Mouse (Mus musculus): ENCODE results near the gene Nupl1. TPM values are rescaled to one million over a fixed set of nuclear protein-coding genes. Genes with fewer than 3 reads are reported as not detected.

Gene Nupl1
- polyA plus RNA-seq, 1 experiment from 2014 or later = not detected

DNA sequence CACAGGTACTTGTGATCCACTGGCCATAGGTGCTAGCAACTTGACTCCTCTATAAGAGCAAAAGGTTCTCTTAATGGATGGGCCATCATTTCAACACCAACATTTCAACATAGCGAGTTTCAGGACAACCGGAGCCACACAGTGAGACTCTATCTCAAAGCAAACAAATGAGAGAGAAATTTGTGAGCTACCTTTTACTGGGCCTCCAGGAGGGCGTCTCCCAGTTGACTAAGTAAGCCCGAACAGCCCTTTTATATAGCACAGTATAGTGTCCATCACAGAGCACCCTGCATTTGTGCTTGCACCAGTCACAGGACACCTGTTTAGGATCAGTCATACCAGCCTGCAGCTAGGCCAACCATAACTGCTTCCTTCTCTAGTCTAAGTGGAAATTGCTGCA is 5.9 kb upstream of the Nupl1 start:
- no peaks in the 10 kb centered on the region for H3K36me3 ChIP-seq (ENCODE audit: inconsistent target)
- 92% methylated on average over 4 of the region's 4 CpGs for WGBS (ENCODE audit: missing documents)
- H3K4me3 ChIP-seq (ENCODE audit: inconsistent target) = no peak overlapping the region
- no peaks in the 10 kb centered on the region for H3K79me2 ChIP-seq (ENCODE audit: inconsistent target)
- H3K27ac ChIP-seq = no peak overlapping the region

DNA sequence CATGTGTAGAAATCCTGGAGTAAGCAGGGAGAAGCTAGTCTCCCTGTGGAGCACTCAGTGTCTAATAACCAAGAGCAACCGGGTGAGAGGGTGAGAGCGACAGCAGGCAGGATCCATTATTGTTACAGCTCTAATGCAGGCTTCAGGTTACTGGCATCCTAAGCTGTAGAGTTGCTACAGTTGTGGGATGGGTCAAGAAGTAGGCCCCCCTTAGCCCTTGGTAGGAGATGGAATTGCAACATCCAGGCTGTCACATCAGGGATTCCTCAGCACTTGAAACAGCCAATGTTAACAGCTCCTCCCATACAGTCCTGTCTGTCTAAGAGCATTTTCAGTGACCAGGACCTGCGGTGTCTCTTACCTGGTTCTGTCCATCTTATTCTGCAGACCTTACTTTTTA is 5.1 kb upstream of the Nupl1 start:
- Histone ChIP-seq H3K79me2 (ENCODE audit: inconsistent target) (no peaks in the 10 kb centered on the region), H3K4me3 (ENCODE audit: inconsistent target) (no peak overlapping the region), H3K27ac (no peak overlapping the region), H3K36me3 (ENCODE audit: inconsistent target) (no peaks in the 10 kb centered on the region)
- 84% methylated on average over 3 of the region's 3 CpGs for WGBS (ENCODE audit: missing documents)

DNA sequence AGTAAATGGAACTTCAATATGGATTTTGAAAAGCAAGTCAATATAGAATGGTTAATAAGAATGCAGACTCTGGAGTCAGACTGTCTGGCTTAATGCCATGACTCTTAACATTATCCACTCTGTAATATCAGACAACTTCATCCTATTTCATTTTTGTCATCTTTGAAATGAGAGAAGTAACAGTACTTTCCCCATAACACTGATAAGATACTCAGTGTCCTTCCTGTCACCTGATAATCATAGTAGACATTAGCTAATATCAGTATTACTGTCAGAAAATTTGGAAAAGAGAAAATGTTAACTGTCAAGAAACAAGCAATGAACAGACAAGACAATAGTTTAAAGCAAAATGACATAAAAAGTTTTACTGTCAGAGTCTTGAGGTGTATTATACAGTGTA is 3.5 kb upstream of the Nupl1 start:
- Histone ChIP-seq H3K36me3 (ENCODE audit: inconsistent target) (no peaks in the 10 kb centered on the region), H3K79me2 (ENCODE audit: inconsistent target) (peaks cover 14% of the 10 kb centered on the region), H3K27ac (no peak overlapping the region), H3K4me3 (ENCODE audit: inconsistent target) (no peak overlapping the region)

DNA sequence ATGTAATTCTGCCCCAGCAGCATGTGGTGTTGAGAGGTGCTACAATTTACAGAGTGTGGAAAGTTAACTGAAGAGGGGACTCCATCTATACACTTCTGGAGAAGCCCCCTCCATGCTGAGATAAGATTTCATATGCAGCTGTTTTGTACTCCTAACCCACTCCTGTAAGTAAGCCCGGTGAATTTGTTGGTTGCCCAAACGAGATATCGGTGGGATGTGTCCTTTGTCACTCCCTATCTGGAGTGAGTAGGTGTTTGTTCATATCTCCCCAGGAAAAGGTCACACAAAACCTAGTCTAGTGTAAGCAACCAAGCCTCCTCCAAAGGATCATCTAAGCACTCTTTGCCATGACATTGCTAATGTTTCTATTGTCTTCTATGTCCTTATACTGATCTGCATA is 2.2 kb upstream of the Nupl1 start:
- no peak overlapping the region for H3K4me3 ChIP-seq (ENCODE audit: inconsistent target)
- peaks cover 27% of the 10 kb centered on the region for H3K79me2 ChIP-seq (ENCODE audit: inconsistent target)
- WGBS (ENCODE audit: missing documents) = 97% methylated on average over 3 of the region's 3 CpGs
- H3K27ac ChIP-seq = no peak overlapping the region
- H3K36me3 ChIP-seq (ENCODE audit: inconsistent target) = no peaks in the 10 kb centered on the region

DNA sequence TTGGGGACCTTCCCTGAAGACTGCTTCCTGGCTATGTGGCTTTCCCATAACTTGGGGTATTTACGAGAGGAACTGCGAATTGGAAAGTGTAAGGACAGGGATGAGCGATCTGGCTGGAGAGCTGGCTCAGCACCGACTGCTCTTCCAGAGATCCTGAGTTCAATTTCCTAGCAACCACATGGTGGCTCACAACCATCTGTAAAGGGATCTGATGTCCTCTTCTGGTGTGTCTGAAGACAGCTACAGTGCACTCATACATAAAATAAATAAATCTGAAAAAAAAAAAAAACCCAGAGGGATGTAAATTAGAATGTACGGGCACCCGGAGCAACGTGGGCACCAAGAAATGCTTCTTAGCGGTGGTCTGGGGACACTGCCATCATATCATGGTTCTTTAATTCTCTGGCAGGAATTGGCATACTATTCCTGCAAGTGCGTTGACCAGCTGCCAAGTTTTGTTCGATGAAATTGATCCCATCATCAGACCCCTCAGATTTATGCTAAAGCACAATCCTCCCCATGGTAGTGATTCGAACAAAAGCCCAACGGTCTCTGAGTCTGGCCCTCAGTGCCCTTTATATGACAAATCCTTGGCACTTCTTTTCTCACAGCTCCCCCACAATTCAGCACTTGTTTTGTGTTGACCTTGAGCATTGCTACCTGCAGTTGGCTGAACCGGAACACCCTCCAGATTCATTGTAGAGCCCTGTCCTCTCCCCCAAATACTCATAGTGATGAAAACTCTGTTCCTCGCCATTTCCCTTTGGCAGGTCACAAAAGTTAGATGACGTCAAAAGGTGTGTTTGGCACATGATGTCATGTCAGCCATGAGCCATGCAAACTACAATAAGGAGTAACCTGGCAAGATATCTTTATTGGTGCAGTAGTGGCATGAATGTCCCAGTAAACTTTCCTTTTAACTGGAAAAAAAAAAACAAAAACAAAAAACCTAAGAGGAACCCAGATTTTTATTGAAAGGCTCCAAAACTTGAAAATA is 1.1 kb upstream of the Nupl1 start:
- Histone ChIP-seq H3K4me3 (ENCODE audit: inconsistent target) (peak overlapping the region; percentile 78), H3K27ac (peak overlapping the region; percentile 91), H3K79me2 (ENCODE audit: inconsistent target) (peaks cover 38% of the 10 kb centered on the region), H3K36me3 (ENCODE audit: inconsistent target) (no peaks in the 10 kb centered on the region)
- 26% methylated on average over 15 of the region's 15 CpGs for WGBS (ENCODE audit: missing documents)

DNA sequence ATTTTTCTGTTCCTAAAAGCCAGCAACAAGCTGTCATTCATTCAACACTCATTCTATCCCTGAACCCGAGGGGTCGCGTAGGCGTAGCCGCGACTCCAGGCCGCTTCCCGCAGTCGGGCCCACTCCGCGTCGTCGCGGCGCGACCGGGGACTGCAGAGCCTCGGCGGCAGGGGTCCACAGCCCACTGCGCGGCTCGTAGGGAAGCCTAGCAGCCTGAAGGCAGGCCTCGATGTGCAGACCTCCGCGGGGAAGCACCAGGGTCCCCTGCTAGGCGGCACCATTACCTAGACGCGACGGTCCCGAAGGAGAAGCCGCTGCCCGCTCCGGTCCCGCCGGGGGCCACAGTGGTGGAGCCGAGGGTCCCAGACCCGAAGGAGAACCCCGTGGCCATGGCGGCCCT is 352 bp downstream of the Nupl1 start:
- H3K36me3 ChIP-seq (ENCODE audit: inconsistent target) = no peaks in the 10 kb centered on the region
- H3K27ac ChIP-seq = no peak overlapping the region
- peak overlapping the region; percentile 78 for H3K4me3 ChIP-seq (ENCODE audit: inconsistent target)
- WGBS (ENCODE audit: missing documents) = under 1% methylated on average over 37 of the region's 39 CpGs
- peaks cover 53% of the 10 kb centered on the region for H3K79me2 ChIP-seq (ENCODE audit: inconsistent target)

DNA sequence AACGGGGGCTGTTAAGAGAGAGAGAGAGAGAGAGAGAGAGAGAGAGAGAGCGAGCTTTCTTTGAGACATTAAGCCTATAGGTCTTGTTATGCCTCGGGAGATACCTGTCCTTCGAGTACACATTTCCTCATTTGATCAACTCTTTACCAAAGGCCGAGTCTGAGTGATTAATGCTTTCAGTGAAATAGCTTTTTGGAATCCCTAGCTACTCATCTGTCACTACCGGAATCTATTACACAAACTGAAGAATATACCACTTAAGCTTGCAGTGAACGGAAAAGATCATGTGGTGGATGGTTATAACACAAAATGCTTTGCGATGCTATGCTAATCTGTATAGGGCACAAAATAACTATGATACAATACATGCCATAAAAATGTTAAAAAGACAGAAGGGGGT is 865 bp downstream of the Nupl1 start:
- peak overlapping the region; percentile 78 for H3K4me3 ChIP-seq (ENCODE audit: inconsistent target)
- no peak overlapping the region for H3K27ac ChIP-seq
- peaks cover 58% of the 10 kb centered on the region for H3K79me2 ChIP-seq (ENCODE audit: inconsistent target)
- WGBS (ENCODE audit: missing documents) = 3% methylated on average over 8 of the region's 8 CpGs
- no peaks in the 10 kb centered on the region for H3K36me3 ChIP-seq (ENCODE audit: inconsistent target)

DNA sequence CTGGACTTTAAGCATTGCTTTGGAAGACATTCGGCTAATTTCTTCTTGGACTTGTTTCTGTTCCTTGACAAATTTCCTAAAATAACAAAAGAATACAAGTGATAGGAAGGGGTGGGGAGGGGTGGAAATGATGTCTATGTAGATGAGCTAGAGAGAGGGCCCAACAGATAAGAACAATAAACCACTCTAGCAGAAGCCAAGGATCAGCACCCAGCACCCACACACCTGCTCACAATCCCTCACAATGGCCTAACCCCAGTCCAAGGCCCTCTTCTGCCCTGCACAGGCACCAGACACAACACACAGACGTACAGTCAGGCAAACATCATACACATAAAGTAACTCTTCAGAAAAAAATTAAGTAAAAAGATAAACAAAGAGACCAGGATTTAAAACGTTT is 12.7 kb downstream of the Nupl1 start:
- no peak overlapping the region for H3K27ac ChIP-seq
- H3K79me2 ChIP-seq (ENCODE audit: inconsistent target) = no peaks in the 10 kb centered on the region
- no peak overlapping the region for H3K4me3 ChIP-seq (ENCODE audit: inconsistent target)
- 98% methylated on average over 3 of the region's 3 CpGs for WGBS (ENCODE audit: missing documents)
- H3K36me3 ChIP-seq (ENCODE audit: inconsistent target) = peaks cover 31% of the 10 kb centered on the region

DNA sequence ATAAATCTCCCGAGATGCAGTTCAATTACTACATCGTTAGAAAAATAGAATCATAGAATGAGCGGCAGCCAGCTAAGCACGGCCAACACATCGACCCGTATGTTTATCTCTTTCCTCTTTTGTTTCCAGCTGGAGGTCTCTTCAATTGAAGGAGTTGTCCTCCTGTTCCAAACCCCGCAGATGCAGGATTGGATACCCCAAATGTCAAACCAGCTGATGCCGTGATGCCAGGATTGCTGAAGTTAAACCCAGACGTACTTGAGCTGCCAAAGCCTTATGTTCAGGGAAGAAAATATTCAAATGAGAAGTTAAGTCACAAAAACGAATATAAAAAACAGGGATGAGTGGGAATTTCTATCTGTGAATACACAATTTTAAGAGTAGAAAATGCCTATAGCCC is 31.3 kb downstream of the Nupl1 start:
- Histone ChIP-seq H3K4me3 (ENCODE audit: inconsistent target) (no peak overlapping the region), H3K36me3 (ENCODE audit: inconsistent target) (peaks cover 22% of the 10 kb centered on the region; the same call in 1 of the 2 replicates), H3K79me2 (ENCODE audit: inconsistent target) (no peaks in the 10 kb centered on the region), H3K27ac (no peak overlapping the region)
- WGBS (ENCODE audit: missing documents) = 92% methylated on average over 10 of the region's 10 CpGs

DNA sequence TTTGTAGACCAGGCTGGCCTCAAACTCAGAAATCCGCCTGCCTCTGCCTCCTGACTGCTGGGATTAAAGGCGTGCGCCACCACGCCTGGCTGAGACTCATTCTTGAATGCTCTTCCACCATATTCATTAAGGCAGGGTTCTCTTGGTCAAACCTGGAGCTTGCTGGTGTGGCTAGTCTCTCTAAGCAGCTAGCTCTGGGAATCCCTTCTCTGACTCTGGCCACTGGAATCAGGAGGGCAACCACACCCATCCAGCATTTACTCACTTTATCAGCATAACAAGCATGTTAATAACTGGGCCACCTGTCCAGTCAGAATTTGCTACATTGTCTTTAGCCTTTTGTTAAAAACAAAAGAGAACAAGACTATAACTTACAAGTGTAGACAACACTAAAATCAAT is 33.6 kb downstream of the Nupl1 start:
- Histone ChIP-seq H3K27ac (no peak overlapping the region), H3K79me2 (ENCODE audit: inconsistent target) (no peaks in the 10 kb centered on the region), H3K4me3 (ENCODE audit: inconsistent target) (no peak overlapping the region), H3K36me3 (ENCODE audit: inconsistent target) (peaks cover 22% of the 10 kb centered on the region; the same call in 1 of the 2 replicates)
- WGBS (ENCODE audit: missing documents) = 100% methylated on average over 3 of the region's 4 CpGs

DNA sequence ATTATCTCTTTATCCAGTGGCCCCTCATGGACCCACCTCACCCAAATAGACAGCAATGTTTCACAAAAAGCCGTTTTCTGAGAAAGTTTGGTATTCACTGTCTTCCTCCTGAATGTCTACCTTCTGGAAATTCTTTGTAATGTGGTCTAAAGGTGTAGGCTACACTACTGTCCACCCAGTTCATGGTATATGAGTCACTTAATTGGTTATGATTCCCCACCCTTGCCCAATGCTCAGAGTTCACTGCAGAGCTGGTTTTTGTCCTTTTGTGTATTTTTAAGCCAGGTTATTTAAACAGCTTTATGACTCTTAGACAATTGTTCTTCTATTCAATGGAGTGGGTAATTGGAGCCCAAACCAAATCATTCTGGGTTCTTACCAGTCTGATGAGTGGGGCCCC is 35.1 kb downstream of the Nupl1 start:
- H3K79me2 ChIP-seq (ENCODE audit: inconsistent target) = no peaks in the 10 kb centered on the region
- WGBS (ENCODE audit: missing documents) = 94% methylated on average over 1 of the region's 1 CpGs
- no peak overlapping the region for H3K27ac ChIP-seq
- H3K4me3 ChIP-seq (ENCODE audit: inconsistent target) = no peak overlapping the region
- H3K36me3 ChIP-seq (ENCODE audit: inconsistent target) = peaks cover 17% of the 10 kb centered on the region; the same call in 1 of the 2 replicates

DNA sequence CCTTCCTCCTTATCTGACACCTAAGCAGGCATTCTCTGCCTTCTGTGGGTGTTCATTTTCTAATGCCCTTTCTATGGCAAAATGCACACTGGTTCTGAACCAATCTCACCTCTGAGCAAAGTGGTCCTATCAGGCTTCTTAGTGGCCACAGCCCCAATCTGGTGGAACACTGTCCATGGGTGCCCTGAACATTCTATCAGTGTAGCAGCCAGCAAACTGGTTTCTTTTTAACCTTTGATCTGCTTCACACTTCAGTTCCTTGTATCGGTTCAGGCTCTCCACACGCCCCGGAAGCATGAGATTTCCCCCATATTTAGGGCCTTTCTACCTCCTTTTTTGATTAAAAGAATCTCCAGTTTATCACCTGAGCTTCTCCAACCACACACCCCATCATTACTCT is 36.2 kb downstream of the Nupl1 start:
- H3K79me2 ChIP-seq (ENCODE audit: inconsistent target) = no peaks in the 10 kb centered on the region
- no peak overlapping the region for H3K27ac ChIP-seq
- 100% methylated on average over 3 of the region's 3 CpGs for WGBS (ENCODE audit: missing documents)
- H3K4me3 ChIP-seq (ENCODE audit: inconsistent target) = no peak overlapping the region
- 0 out of 2 replicates have a peak, but pooled peaks cover 8% of the 10 kb centered on the region for H3K36me3 ChIP-seq (ENCODE audit: inconsistent target)

DNA sequence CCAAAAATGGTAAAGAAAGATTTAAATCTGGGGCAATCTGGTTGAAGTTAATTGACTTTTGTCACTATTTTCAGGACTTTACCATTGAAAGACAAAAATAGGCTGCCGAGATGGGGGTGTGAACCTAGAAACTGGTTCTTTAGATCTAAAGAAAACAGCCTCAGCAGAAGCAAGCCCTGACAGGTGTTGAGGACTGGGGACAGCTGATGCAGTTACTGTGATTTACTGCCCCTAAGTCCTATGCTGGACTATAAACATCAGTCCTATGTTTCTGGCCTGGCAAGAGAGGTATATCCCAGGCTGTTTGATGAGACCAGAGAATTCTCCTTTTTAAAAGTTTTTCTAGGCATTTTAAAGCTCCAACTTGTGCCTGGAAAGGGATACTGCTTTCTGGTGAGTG is 37.2 kb downstream of the Nupl1 start:
- H3K27ac ChIP-seq = no peak overlapping the region
- H3K4me3 ChIP-seq (ENCODE audit: inconsistent target) = no peak overlapping the region
- H3K79me2 ChIP-seq (ENCODE audit: inconsistent target) = no peaks in the 10 kb centered on the region
- WGBS (ENCODE audit: missing documents) = 84% methylated on average over 1 of the region's 1 CpGs
- no peaks in the 10 kb centered on the region for H3K36me3 ChIP-seq (ENCODE audit: inconsistent target)

DNA sequence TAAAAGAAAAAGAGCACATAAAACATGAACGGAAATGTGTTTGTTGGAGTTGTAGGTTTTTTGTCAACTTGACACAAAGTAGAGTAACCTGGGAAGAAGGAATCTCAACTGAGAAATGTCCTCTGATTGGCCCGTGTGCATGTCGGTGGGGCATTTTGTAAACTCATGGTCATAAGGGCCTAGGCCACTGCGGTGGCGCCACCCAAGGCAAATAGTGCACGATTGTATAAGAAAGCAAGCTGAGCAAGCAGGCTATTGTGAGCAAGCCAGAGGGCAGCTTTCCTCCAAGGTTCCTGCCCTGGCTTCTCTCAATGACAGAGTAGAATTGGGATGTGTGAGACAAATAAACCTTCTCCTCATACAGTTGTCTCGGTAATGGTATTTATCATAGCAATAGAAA is 42.1 kb downstream of the Nupl1 start:
- Histone ChIP-seq H3K79me2 (ENCODE audit: inconsistent target) (no peaks in the 10 kb centered on the region), H3K4me3 (ENCODE audit: inconsistent target) (no peak overlapping the region), H3K27ac (no peak overlapping the region), H3K36me3 (ENCODE audit: inconsistent target) (no peaks in the 10 kb centered on the region)
- over 99% methylated on average over 7 of the region's 7 CpGs for WGBS (ENCODE audit: missing documents)

DNA sequence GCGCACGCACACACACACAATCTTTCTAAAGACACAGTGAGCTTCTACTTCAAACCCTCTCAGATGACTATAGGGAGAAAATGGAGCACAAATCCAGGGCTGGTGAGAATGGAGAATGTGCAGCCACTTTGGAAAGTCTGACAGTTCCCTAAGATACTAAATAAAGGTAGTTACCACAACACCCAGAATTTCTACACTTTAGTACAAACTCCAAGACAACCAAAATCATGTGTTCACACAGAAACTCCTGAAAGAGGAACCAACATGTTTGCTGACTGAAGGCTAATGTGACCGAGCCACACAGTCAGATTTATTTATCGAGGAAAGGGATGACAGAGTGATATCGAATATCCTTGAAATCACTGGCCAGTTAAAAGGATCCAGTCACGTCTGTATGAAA is 46.2 kb downstream of the Nupl1 start:
- Histone ChIP-seq H3K36me3 (ENCODE audit: inconsistent target) (no peaks in the 10 kb centered on the region), H3K27ac (peak overlapping the region; percentile 55), H3K79me2 (ENCODE audit: inconsistent target) (no peaks in the 10 kb centered on the region), H3K4me3 (ENCODE audit: inconsistent target) (no peak overlapping the region)
- WGBS (ENCODE audit: missing documents) = 42% methylated on average over 6 of the region's 6 CpGs
